Mouse (Mus musculus) olfactory bulb, adult 2 months (tissue): Measurements from ENCODE around the gene Zbtb49.

ENCODE experiments used
- CTCF ChIP-seq: fragments of 200-500 bp; IDR thresholded peaks from 2 replicates; pipeline ENCODE4 v1.5.1; 2012; ENCODE audit warnings: low read depth, mild to moderate bottlenecking, low read length, moderate library complexity; ENCODE audit not compliant: insufficient read depth
- POLR2A ChIP-seq: fragments of 200-500 bp; IDR thresholded peaks from 2 replicates; pipeline ENCODE4 v1.6.1; 2012; ENCODE audit warnings: mild to moderate bottlenecking, low read depth, low read length, moderate library complexity; ENCODE audit not compliant: insufficient read depth

- TF ChIP-seq POLR2A: no peak
- TF ChIP-seq CTCF: no peak
Measured at GRCm38 (mm10) chr5:38173766-38174165, 46.5 kb downstream of the Zbtb49 start.
